Mouse (Mus musculus) brain, adult 2 months (tissue): ENCODE data around the gene Cpne2.

Experiments used
- DNase-seq: peaks from one replicate; pipeline ENCODE4 v3.0.0; 2011; ENCODE audit warnings: low read depth, low spot score

The Cpne2 gene

DNA sequence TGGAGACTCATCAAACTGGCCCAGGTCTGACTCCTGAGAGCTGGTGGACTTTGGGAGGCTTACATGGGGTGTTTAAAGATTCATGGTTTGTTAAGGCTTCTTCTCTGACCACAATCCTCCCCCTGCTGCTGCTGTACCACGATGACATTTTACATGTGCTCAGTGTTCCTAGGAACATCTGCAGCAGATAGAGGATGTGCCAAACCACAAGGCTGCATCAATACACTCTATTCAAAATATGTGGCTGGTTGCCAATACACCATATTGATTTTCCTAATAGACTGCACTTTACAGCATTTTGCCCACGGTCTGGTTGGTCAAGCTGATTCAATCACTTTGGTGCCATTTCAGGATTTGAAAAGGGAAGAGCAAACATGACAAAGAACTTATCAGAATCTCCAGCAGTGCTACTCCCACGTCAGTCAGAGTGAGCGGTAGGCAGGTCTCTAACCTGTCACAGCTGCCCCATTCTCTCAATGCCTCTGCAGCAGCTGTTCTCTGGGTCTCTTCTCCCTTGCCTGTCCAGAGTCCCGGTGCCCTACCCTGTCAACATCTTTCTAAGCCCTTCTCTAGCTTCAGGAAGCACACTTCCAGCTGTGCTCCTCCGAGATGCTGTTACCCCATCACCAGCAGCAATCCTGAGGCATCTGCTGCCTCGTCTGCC is 49.2 kb downstream of the Cpne2 start:
- DNase-seq, result peak; percentile 59

DNA sequence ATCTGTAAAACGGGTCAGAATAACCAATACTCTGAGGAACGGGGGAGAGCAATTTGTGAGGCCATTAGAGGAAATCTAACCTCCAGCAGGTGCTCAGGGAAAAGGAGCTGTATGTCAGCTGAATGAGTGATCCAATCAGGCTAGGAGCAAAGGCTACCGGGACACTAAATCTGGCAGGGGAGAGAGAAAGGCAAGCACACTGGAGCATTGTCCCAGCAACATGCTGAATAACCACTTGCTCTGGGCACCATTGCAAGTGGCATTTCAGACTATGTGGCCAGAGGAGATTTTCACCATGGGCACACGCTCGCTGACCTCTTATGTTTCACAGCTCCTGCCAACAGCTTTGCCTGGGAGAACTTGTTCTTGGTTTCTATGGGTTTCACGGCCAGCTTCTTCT is 49.8 kb downstream of the Cpne2 start:
- DNase-seq, result peak; percentile 53

- peak; percentile 83 for DNase-seq
Observed at GRCm38 (mm10) chr8:94584238-94584817, 51.5 kb downstream of the Cpne2 start.

- DNase-seq, result no peak
Observed at GRCm38 (mm10) chr8:94591691-94592090, 58.9 kb downstream of the Cpne2 start.

DNA sequence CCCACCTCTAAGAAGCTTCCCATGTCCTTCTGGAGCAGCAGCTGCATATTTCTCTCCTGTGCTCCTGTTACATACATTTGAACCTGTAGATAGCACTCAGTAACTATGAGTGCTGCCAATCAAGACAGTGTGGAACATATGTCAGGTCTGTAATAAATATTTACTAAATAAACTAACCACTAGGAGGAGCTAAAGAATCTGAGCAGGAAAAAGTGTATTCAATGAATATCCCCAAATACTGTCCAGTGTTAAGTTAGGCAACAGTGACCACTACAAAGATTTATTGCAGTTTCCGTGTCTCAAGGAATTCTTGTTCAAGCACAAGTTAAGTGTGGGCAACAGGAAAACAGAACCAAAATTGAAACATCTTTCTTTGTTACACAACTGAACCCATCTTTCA is 61.4 kb downstream of the Cpne2 start:
- no peak for DNase-seq

- no peak for DNase-seq
Observed at GRCm38 (mm10) chr8:94600478-94600877, 67.7 kb downstream of the Cpne2 start.

- no peak for DNase-seq
Observed at GRCm38 (mm10) chr8:94601034-94601606, 68.3 kb downstream of the Cpne2 start.

DNA sequence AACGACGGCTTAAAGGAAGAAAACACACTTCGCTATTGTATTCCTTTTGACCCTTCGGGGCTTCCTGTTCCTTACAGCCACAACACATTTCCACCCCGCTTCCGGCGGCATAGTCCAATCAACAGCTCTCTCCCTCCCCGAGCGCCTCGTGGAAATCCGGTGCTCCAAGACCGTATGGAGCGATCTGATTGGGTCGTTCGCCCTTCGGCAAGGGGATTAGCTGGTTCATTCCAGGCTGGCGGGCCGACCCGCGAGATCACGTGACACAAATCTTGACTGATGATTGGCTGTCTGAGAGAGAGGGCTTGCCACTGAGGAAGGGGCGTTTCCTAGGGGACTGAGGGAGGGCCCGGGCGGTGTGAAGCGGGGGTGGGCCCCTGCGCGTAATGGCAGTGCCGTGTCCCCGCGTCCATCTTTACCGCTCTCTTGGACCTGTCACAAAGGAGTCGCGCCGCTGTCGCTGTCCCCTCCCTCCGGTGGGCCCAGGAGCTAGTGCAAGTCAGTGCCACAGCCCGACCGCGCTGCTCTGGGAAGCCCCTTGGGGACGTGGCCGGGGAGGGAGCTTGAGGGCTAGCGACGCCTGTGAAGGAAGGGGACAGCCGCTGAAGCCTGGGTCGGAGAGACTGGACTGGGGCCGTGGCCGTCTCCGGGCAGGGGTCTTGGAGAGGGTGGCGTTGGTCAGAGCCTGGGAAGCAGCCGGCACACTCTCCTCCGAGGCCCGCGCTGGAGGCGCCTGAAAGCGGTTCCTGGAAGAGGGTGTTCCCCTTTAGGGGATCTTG is 69.0 kb downstream of the Cpne2 start, which contains the start of the genes Rspry1 and Fam192a:
Gene Rspry1 (plus strand): TSS at position 331 of the 779 bp plus-strand sequence.
Gene Fam192a (minus strand): TSS at position 391 of the 779 bp plus-strand sequence.
- DNase-seq, result peak; percentile 100

- DNase-seq, result peak; percentile 13
Observed at GRCm38 (mm10) chr8:94602471-94603131, 69.8 kb downstream of the Cpne2 start.

GRCm38 (mm10) chr8:94604030-94604429 is 71.2 kb downstream of the Cpne2 start:
- no peak for DNase-seq

- no peak for DNase-seq
Observed at GRCm38 (mm10) chr8:94607064-94607463, 74.3 kb downstream of the Cpne2 start.
